Mouse (Mus musculus): ENCODE results near the gene Trmt61a.

- no peak for TF ChIP-seq CTCF (IDR thresholded peaks at IDR 0.05; ENCODE audit: low read depth)
- no peak for TF ChIP-seq EP300 (optimal IDR thresholded peaks at IDR 0.05)
These were observed 10.1 kb downstream of the Trmt61a start for GRCm38 (mm10) chr12:111688069-111688428.

All from stomach, postnatal 0 days (tissue).